ENCODE assay signal across 16 mouse cellular contexts in genomic region chr10:72384826-72385225, GRCm38 (mm10).
"Had no signal": no experiment of that assay in that cellular context is flagged by ENCODE, and none has a peak within 500 bp of the region (broad histone marks: within the 10 kb centered on the region; RNA-seq: fewer than 3 reads in every experiment).

No protein-coding gene starts in this region.

- DNase-seq: left cerebral cortex, postnatal 4 days; liver; liver, embryonic 13.5 days; liver, postnatal 0 days; lung, adult 18-20 months; lung, adult 2 months; lung, embryonic 14.5 days; lung, postnatal 10 days; lung, postnatal 14 days; lung, postnatal 36 days; lung, postnatal 4 days had no signal

- ATAC-seq: liver, embryonic 12.5 days; liver, postnatal 0 days; lung, postnatal 0 days; midbrain, embryonic 13.5 days; midbrain, embryonic 15.5 days; midbrain, embryonic 16.5 days had no signal
